Mouse (Mus musculus) liver, embryonic 11.5 days (tissue): Measurements from ENCODE around the gene Adarb2. TPM values are rescaled to one million over a fixed set of nuclear protein-coding genes. Genes with fewer than 3 reads are reported as not detected.

Experiments used
- ATAC-seq: fragments of 200-750 bp; cut with Nextera tagmentation; replicated peaks from 2 replicates; pipeline ENCODE4 v1.8.0; 2017; ENCODE audit warnings: moderate number of reproducible peaks, mild to moderate bottlenecking, moderate TSS enrichment, moderate library complexity; ENCODE audit not compliant: low FRiP score
- DNase-seq: peaks from one replicate; pipeline ENCODE4 v3.0.0-alpha.2; 2017; ENCODE audit warnings: low spot score
- H3K27ac ChIP-seq: fragments of 300-500 bp; sonication (generic); 2 replicates; pipeline ENCODE4 v1.5.1; 2014; ENCODE audit warnings: mild to moderate bottlenecking, low read depth, low read length, control low read depth
- H3K27me3 ChIP-seq: fragments of 300-500 bp; sonication (generic); replicated peaks from 2 replicates; pipeline ENCODE4 v1.6.1; 2014; ENCODE audit warnings: low read length, mixed read lengths; ENCODE audit not compliant: control insufficient read depth, insufficient read depth
- H3K36me3 ChIP-seq: fragments of 300-500 bp; sonication (generic); 2 replicates; pipeline ENCODE4 v1.6.1; 2014; ENCODE audit warnings: mild to moderate bottlenecking, low read length, moderate library complexity, mixed read lengths; ENCODE audit not compliant: control insufficient read depth, insufficient read depth
- H3K4me1 ChIP-seq: fragments of 300-500 bp; sonication (generic); replicated peaks from 2 replicates; pipeline ENCODE4 v1.6.1; 2014; ENCODE audit warnings: low read length, mixed read lengths; ENCODE audit not compliant: control insufficient read depth, insufficient read depth
- H3K4me2 ChIP-seq: fragments of 300-500 bp; sonication (generic); 2 replicates; pipeline ENCODE4 v1.6.1; 2014; ENCODE audit warnings: mild to moderate bottlenecking, control low read depth, moderate library complexity
- H3K4me3 ChIP-seq: fragments of 300-500 bp; sonication (generic); 2 replicates; pipeline ENCODE4 v1.5.1; 2014; ENCODE audit warnings: low read depth, low read length, control low read depth
- H3K9ac ChIP-seq: fragments of 300-500 bp; sonication (generic); 2 replicates; pipeline ENCODE4 v1.6.1; 2014; ENCODE audit warnings: low read depth, low read length, control low read depth
- H3K9me3 ChIP-seq: fragments of 300-500 bp; sonication (generic); 2 replicates; pipeline ENCODE4 v1.6.1; 2016; ENCODE audit warnings: low read length, inconsistent platforms, mixed read lengths; ENCODE audit not compliant: control insufficient read depth
- WGBS: fragments of 180-500 bp; shearing (Covaris S2); extraction: QIAGEN DNeasy Blood & Tissue Kit; methylation state at CpG from one replicate; pipeline ENCODE4 v1.1.7; 2014; 5-methylcytosine and 5-hydroxymethylcytosine counted together
- polyA plus RNA-seq: library from polyadenylated mRNA; unstranded; fragments of >200 nt; fragmentation: Nextera tagmentation; extraction: Ambion mirVana; gene quantifications from 2 replicates; pipeline ENCODE4 v1.2.1, GENCODE M21; 2014

Adarb2 gene
- polyA plus RNA-seq, 1 experiment from 2014 or later: 0.60 TPM

GRCm38 (mm10) chr13:8467591-8468366 lies 265.1 kb downstream of the Adarb2 start:
- no peak for DNase-seq
- H3K4me3 ChIP-seq: no peak overlapping the region
- H3K4me1 ChIP-seq: no peaks in the 10 kb centered on the region
- H3K9ac ChIP-seq: no peak overlapping the region
- no peak for ATAC-seq
- WGBS: 73% methylated on average over 12 of the region's 12 CpGs
- H3K27me3 ChIP-seq: no peaks in the 10 kb centered on the region
- H3K27ac ChIP-seq: no peak overlapping the region
- no peaks in the 10 kb centered on the region for H3K36me3 ChIP-seq
- H3K4me2 ChIP-seq: no peak overlapping the region
- no peaks in the 10 kb centered on the region for H3K9me3 ChIP-seq

- no peak overlapping the region for H3K27ac ChIP-seq
- DNase-seq (no peak), ATAC-seq (no peak)
- H3K4me1 ChIP-seq: no peaks in the 10 kb centered on the region
- no peaks in the 10 kb centered on the region for H3K36me3 ChIP-seq
- 74% methylated on average over 3 of the region's 3 CpGs for whole genome bisulfite sequencing
- H3K4me2 ChIP-seq: no peak overlapping the region
- H3K4me3 ChIP-seq: no peak overlapping the region
- H3K9me3 ChIP-seq: no peaks in the 10 kb centered on the region
- H3K27me3 ChIP-seq: no peaks in the 10 kb centered on the region
- H3K9ac ChIP-seq: no peak overlapping the region
Observed at GRCm38 (mm10) chr13:8476237-8476636, 273.6 kb downstream of the Adarb2 start.

GRCm38 (mm10) chr13:8478731-8479130 lies 276.1 kb downstream of the Adarb2 start:
- Histone ChIP-seq H3K27me3 (no peaks in the 10 kb centered on the region), H3K4me2 (no peak overlapping the region), H3K27ac (no peak overlapping the region), H3K4me1 (no peaks in the 10 kb centered on the region), H3K9me3 (no peaks in the 10 kb centered on the region), H3K36me3 (no peaks in the 10 kb centered on the region), H3K4me3 (no peak overlapping the region), H3K9ac (no peak overlapping the region)
- ATAC-seq: no peak
- no peak for DNase-seq
- 78% methylated on average over 1 of the region's 1 CpGs for WGBS

GRCm38 (mm10) chr13:8479970-8480369 lies 277.3 kb downstream of the Adarb2 start:
- Histone ChIP-seq H3K4me3 (no peak overlapping the region), H3K9ac (no peak overlapping the region), H3K36me3 (no peaks in the 10 kb centered on the region), H3K4me1 (no peaks in the 10 kb centered on the region), H3K4me2 (no peak overlapping the region), H3K27me3 (no peaks in the 10 kb centered on the region), H3K9me3 (no peaks in the 10 kb centered on the region), H3K27ac (no peak overlapping the region)
- no peak for DNase-seq
- no peak for ATAC-seq

- Histone ChIP-seq H3K9me3 (no peaks in the 10 kb centered on the region), H3K27ac (no peak overlapping the region), H3K4me2 (no peak overlapping the region), H3K36me3 (no peaks in the 10 kb centered on the region), H3K9ac (no peak overlapping the region), H3K27me3 (no peaks in the 10 kb centered on the region), H3K4me1 (no peaks in the 10 kb centered on the region), H3K4me3 (no peak overlapping the region)
- ATAC-seq (no peak), DNase-seq (no peak)
- WGBS: 59% methylated on average over 3 of the region's 3 CpGs
Observed at GRCm38 (mm10) chr13:8481347-8481746, 278.7 kb downstream of the Adarb2 start.

- no peak overlapping the region for H3K27ac ChIP-seq
- no peaks in the 10 kb centered on the region for H3K4me1 ChIP-seq
- H3K9ac ChIP-seq: no peak overlapping the region
- no peak overlapping the region for H3K4me2 ChIP-seq
- WGBS: 62% methylated on average over 4 of the region's 4 CpGs
- ATAC-seq (no peak), DNase-seq (no peak)
- no peak overlapping the region for H3K4me3 ChIP-seq
- H3K9me3 ChIP-seq: no peaks in the 10 kb centered on the region
- H3K36me3 ChIP-seq: no peaks in the 10 kb centered on the region
- H3K27me3 ChIP-seq: no peaks in the 10 kb centered on the region
Observed at GRCm38 (mm10) chr13:8484592-8485272, 282.1 kb downstream of the Adarb2 start.

- no peak overlapping the region for H3K4me3 ChIP-seq
- H3K9ac ChIP-seq: no peak overlapping the region
- ATAC-seq: no peak
- H3K27me3 ChIP-seq: no peaks in the 10 kb centered on the region
- WGBS: 65% methylated on average over 5 of the region's 5 CpGs
- no peaks in the 10 kb centered on the region for H3K36me3 ChIP-seq
- H3K9me3 ChIP-seq: no peaks in the 10 kb centered on the region
- no peak overlapping the region for H3K4me2 ChIP-seq
- no peak overlapping the region for H3K27ac ChIP-seq
- H3K4me1 ChIP-seq: no peaks in the 10 kb centered on the region
- no peak for DNase-seq
Observed at GRCm38 (mm10) chr13:8487756-8488434, 285.2 kb downstream of the Adarb2 start.

- Histone ChIP-seq H3K36me3 (no peaks in the 10 kb centered on the region), H3K4me3 (no peak overlapping the region), H3K4me1 (no peaks in the 10 kb centered on the region), H3K9ac (no peak overlapping the region), H3K27ac (no peak overlapping the region), H3K4me2 (no peak overlapping the region), H3K9me3 (no peaks in the 10 kb centered on the region), H3K27me3 (no peaks in the 10 kb centered on the region)
- ATAC-seq (peak; percentile 73), DNase-seq (no peak)
- WGBS: 55% methylated on average over 5 of the region's 5 CpGs
Observed at GRCm38 (mm10) chr13:8493363-8493762, 290.7 kb downstream of the Adarb2 start.
